Mouse (Mus musculus): Measurements from ENCODE around the gene Slc33a1. TPM values are rescaled to one million over a fixed set of nuclear protein-coding genes. Genes with fewer than 3 reads are reported as not detected.
A peak's percentile ranks its signal among the peaks of the same experiment; 100 is the strongest.

Slc33a1 gene
- 14.4 and 15.3 TPM in 2 replicates for polyA plus RNA-seq (2016; fragmentation: Nextera tagmentation; extraction: Ambion mirVana)

GRCm38 (mm10) chr3:63964100-63964921 lies at the start of gene Slc33a1:
Slc33a1 (minus strand) TSS chr3:63964768.
- peak within 1 kb of the TSS; percentile 72 for H3K4me2 ChIP-seq (replicated peaks)
- under 1% methylated on average over 69 of the region's 69 CpGs for WGBS
- peak within 1 kb of the TSS; percentile 81 for H3K9ac ChIP-seq
- H3K36me3 ChIP-seq: no peaks in the 10 kb centered on the region
- H3K27ac ChIP-seq: peak within 1 kb of the TSS; percentile 88
- ATAC-seq (ENCODE audit: low FRiP score): peak; percentile 98
- H3K4me1 ChIP-seq: peaks cover 23% of the 10 kb centered on the region
- peak within 1 kb of the TSS; percentile 71 for H3K4me3 ChIP-seq
- H3K9me3 ChIP-seq (replicated peaks): no peaks in the 10 kb centered on the region
- H3K27me3 ChIP-seq: peaks cover 12% of the 10 kb centered on the region; the same call in 1 of the 2 replicates

- no peaks in the 10 kb centered on the region for H3K4me1 ChIP-seq
- peaks cover 56% of the 10 kb centered on the region for H3K36me3 ChIP-seq
- H3K4me3 ChIP-seq: no peak overlapping the region
- no peak overlapping the region for H3K4me2 ChIP-seq (replicated peaks)
- ATAC-seq (ENCODE audit: low FRiP score): no peak
- H3K9me3 ChIP-seq (replicated peaks): no peaks in the 10 kb centered on the region
- H3K27me3 ChIP-seq: no peaks in the 10 kb centered on the region
- WGBS: 93% methylated on average over 3 of the region's 3 CpGs
- no peak overlapping the region for H3K9ac ChIP-seq
- no peak overlapping the region for H3K27ac ChIP-seq
Observed at GRCm38 (mm10) chr3:63988722-63989440, 24.3 kb upstream of the Slc33a1 start.

- Histone ChIP-seq H3K27me3 (no peaks in the 10 kb centered on the region), H3K27ac (no peak overlapping the region), H3K4me3 (no peak overlapping the region), H3K9me3 (replicated peaks) (no peaks in the 10 kb centered on the region), H3K4me1 (no peaks in the 10 kb centered on the region), H3K36me3 (peaks cover 51% of the 10 kb centered on the region), H3K4me2 (replicated peaks) (no peak overlapping the region), H3K9ac (no peak overlapping the region)
- ATAC-seq (ENCODE audit: low FRiP score): no peak
- WGBS: 86% methylated on average over 1 of the region's 1 CpGs
Observed at GRCm38 (mm10) chr3:63986656-63987055, 22.1 kb upstream of the Slc33a1 start.

GRCm38 (mm10) chr3:63977895-63978294 lies 13.3 kb upstream of the Slc33a1 start:
- H3K4me1 ChIP-seq: peaks cover 12% of the 10 kb centered on the region
- H3K27ac ChIP-seq: no peak overlapping the region
- H3K27me3 ChIP-seq: no peaks in the 10 kb centered on the region
- H3K36me3 ChIP-seq: peaks cover 15% of the 10 kb centered on the region
- no peak overlapping the region for H3K9ac ChIP-seq
- no peaks in the 10 kb centered on the region for H3K9me3 ChIP-seq (replicated peaks)
- no peak overlapping the region for H3K4me3 ChIP-seq
- 62% methylated on average over 4 of the region's 4 CpGs for WGBS
- peak overlapping the region; percentile 74 for H3K4me2 ChIP-seq (replicated peaks)
- no peak for ATAC-seq (ENCODE audit: low FRiP score)

- peak within 1 kb of the TSS; percentile 93 for H3K4me3 ChIP-seq
- H3K4me1 ChIP-seq: peaks cover 12% of the 10 kb centered on the region
- peak within 1 kb of the TSS; percentile 89 for H3K27ac ChIP-seq
- H3K4me2 ChIP-seq (replicated peaks): peak within 1 kb of the TSS; percentile 74
- under 1% methylated on average over 67 of the region's 67 CpGs for WGBS
- H3K36me3 ChIP-seq: peaks cover 6% of the 10 kb centered on the region
- H3K9me3 ChIP-seq (replicated peaks): no peaks in the 10 kb centered on the region
- H3K9ac ChIP-seq: peak within 1 kb of the TSS; percentile 94
- no peaks in the 10 kb centered on the region for H3K27me3 ChIP-seq
- ATAC-seq (ENCODE audit: low FRiP score): peak; percentile 99
Observed at GRCm38 (mm10) chr3:63975955-63976908, 11.7 kb upstream of the Slc33a1 start, which contains the start of gene Gmps. Gmps (plus strand) TSS chr3:63976106.

- no peaks in the 10 kb centered on the region for H3K9me3 ChIP-seq (replicated peaks)
- peaks cover 12% of the 10 kb centered on the region; the same call in 1 of the 2 replicates for H3K27me3 ChIP-seq
- H3K4me1 ChIP-seq: peaks cover 22% of the 10 kb centered on the region
- H3K27ac ChIP-seq: no peak overlapping the region
- H3K4me2 ChIP-seq (replicated peaks): no peak overlapping the region
- 89% methylated on average over 2 of the region's 2 CpGs for WGBS
- H3K9ac ChIP-seq: no peak overlapping the region
- no peak overlapping the region for H3K4me3 ChIP-seq
- ATAC-seq (ENCODE audit: low FRiP score): no peak
- no peaks in the 10 kb centered on the region for H3K36me3 ChIP-seq
Observed at GRCm38 (mm10) chr3:63965929-63966328, 1.4 kb upstream of the Slc33a1 start.

- Histone ChIP-seq H3K4me3 (peak overlapping the region; percentile 71), H3K36me3 (no peaks in the 10 kb centered on the region), H3K27me3 (peaks cover 12% of the 10 kb centered on the region; the same call in 1 of the 2 replicates), H3K4me2 (replicated peaks) (peak overlapping the region; percentile 72), H3K9me3 (replicated peaks) (no peaks in the 10 kb centered on the region), H3K4me1 (peaks cover 23% of the 10 kb centered on the region), H3K27ac (no peak overlapping the region), H3K9ac (no peak overlapping the region)
- ATAC-seq (ENCODE audit: low FRiP score): no peak
- 80% methylated on average over 6 of the region's 6 CpGs for WGBS
Observed at GRCm38 (mm10) chr3:63964922-63965249, 318 bp upstream of the Slc33a1 start.

- ATAC-seq (ENCODE audit: low FRiP score): no peak
- Histone ChIP-seq H3K27ac (peak overlapping the region; percentile 88), H3K4me3 (peak overlapping the region; percentile 71), H3K9me3 (replicated peaks) (no peaks in the 10 kb centered on the region), H3K4me2 (replicated peaks) (peak overlapping the region; percentile 72), H3K4me1 (peaks cover 23% of the 10 kb centered on the region), H3K9ac (peak overlapping the region; percentile 81), H3K27me3 (peaks cover 10% of the 10 kb centered on the region; the same call in 1 of the 2 replicates), H3K36me3 (no peaks in the 10 kb centered on the region)
- WGBS: 10% methylated on average over 25 of the region's 25 CpGs
Observed at GRCm38 (mm10) chr3:63963421-63964099, 1.0 kb downstream of the Slc33a1 start.

- no peak for ATAC-seq (ENCODE audit: low FRiP score)
- WGBS: 91% methylated on average over 3 of the region's 3 CpGs
- Histone ChIP-seq H3K9me3 (replicated peaks) (no peaks in the 10 kb centered on the region), H3K4me3 (no peak overlapping the region), H3K36me3 (peaks cover 9% of the 10 kb centered on the region), H3K4me2 (replicated peaks) (no peak overlapping the region), H3K27me3 (no peaks in the 10 kb centered on the region), H3K4me1 (no peaks in the 10 kb centered on the region), H3K9ac (no peak overlapping the region), H3K27ac (no peak overlapping the region)
Observed at GRCm38 (mm10) chr3:63949837-63950236, 14.7 kb downstream of the Slc33a1 start.

GRCm38 (mm10) chr3:63941204-63941850 lies 23.2 kb downstream of the Slc33a1 start:
- Histone ChIP-seq H3K27ac (no peak overlapping the region), H3K27me3 (no peaks in the 10 kb centered on the region), H3K4me2 (replicated peaks) (no peak overlapping the region), H3K36me3 (peaks cover 10% of the 10 kb centered on the region; the same call in 1 of the 2 replicates), H3K4me3 (no peak overlapping the region), H3K9me3 (replicated peaks) (no peaks in the 10 kb centered on the region), H3K9ac (no peak overlapping the region), H3K4me1 (no peaks in the 10 kb centered on the region)
- no peak for ATAC-seq (ENCODE audit: low FRiP score)
- WGBS: 90% methylated on average over 2 of the region's 2 CpGs

- Histone ChIP-seq H3K36me3 (peaks cover 7% of the 10 kb centered on the region; the same call in 1 of the 2 replicates), H3K27ac (no peak overlapping the region), H3K9ac (no peak overlapping the region), H3K27me3 (no peaks in the 10 kb centered on the region), H3K4me1 (no peaks in the 10 kb centered on the region), H3K9me3 (replicated peaks) (no peaks in the 10 kb centered on the region), H3K4me3 (no peak overlapping the region), H3K4me2 (replicated peaks) (no peak overlapping the region)
- ATAC-seq (ENCODE audit: low FRiP score): no peak
- whole genome bisulfite sequencing: 85% methylated on average over 2 of the region's 2 CpGs
Observed at GRCm38 (mm10) chr3:63938928-63939327, 25.6 kb downstream of the Slc33a1 start.
